Mouse (Mus musculus): ENCODE measurements at regions not wholly inside any gene's neighbourhood (a gene's known extent, or its start where the extent isn't known, plus 50 kb on each side); places are given as distances from the start of the nearest gene placed in this dataset.

- intact Hi-C loops (cut with DNase I): no loop called here
- no peak for DNase-seq
Measured at GRCm38 (mm10) chr8:78877423-78877822, 56.5 kb upstream of the Lsm6 start.

GRCm38 (mm10) chr8:78889708-78890107 lies 68.8 kb upstream of the Lsm6 start:
- no peak for DNase-seq
- intact Hi-C loops (cut with DNase I): no loop called here

GRCm38 (mm10) chr8:78890571-78890970 lies 69.6 kb upstream of the Lsm6 start:
- intact Hi-C loops (cut with DNase I): no loop called here
- no peak for DNase-seq

- intact Hi-C loops (cut with DNase I): loop anchor here (5.0 kb wide), 2 partner anchors 663 to 838 kb away; no protein-coding TSS in a partner anchor
- DNase-seq: peak in 1 of 2 experiments; percentile 35
Measured at GRCm38 (mm10) chr8:78899887-78900286, 78.9 kb upstream of the Lsm6 start.

- intact Hi-C loops (cut with DNase I): loop anchor here (5.0 kb wide), 2 partner anchors 666 to 841 kb away; no protein-coding TSS in a partner anchor
- DNase-seq: no peak
Measured at GRCm38 (mm10) chr8:78903034-78903433, 82.1 kb upstream of the Lsm6 start.

- no peak for DNase-seq
- intact Hi-C loops (cut with DNase I): no loop called here
Measured at GRCm38 (mm10) chr8:78907918-78908317, 87.0 kb upstream of the Lsm6 start.

- DNase-seq: no peak
Measured at GRCm38 (mm10) chr8:78911288-78911873, 90.4 kb upstream of the Lsm6 start.

GRCm38 (mm10) chr8:78912470-78912869 lies 91.5 kb upstream of the Lsm6 start:
- no peak for DNase-seq
- intact Hi-C loops (cut with DNase I): no loop called here

More at GRCm38 (mm10) chr8:78911288-78911873, 90.4 kb upstream of the Lsm6 start:
- intact Hi-C loops (cut with DNase I): no loop called here

GRCm38 (mm10) chr8:78913823-78914222 lies 92.9 kb upstream of the Lsm6 start:
- intact Hi-C loops (cut with DNase I): no loop called here
- DNase-seq: no peak

- intact Hi-C loops (cut with DNase I): no loop called here
- no peak for DNase-seq
Measured at GRCm38 (mm10) chr8:78930610-78931397, 97.4 kb upstream of the Zfp827 start.

GRCm38 (mm10) chr8:78932069-78932468 lies 96.2 kb upstream of the Zfp827 start:
- intact Hi-C loops (cut with DNase I): no loop called here
- no peak for DNase-seq

- DNase-seq: no peak
- intact Hi-C loops (cut with DNase I): no loop called here
Measured at GRCm38 (mm10) chr8:78940049-78940448, 88.2 kb upstream of the Zfp827 start.

- intact Hi-C loops (cut with DNase I): no loop called here
- no peak for DNase-seq
Measured at GRCm38 (mm10) chr8:78941558-78941957, 86.7 kb upstream of the Zfp827 start.

GRCm38 (mm10) chr8:78944367-78944766 lies 83.9 kb upstream of the Zfp827 start:
- intact Hi-C loops (cut with DNase I): no loop called here

GRCm38 (mm10) chr8:78945607-78946006 lies 82.6 kb upstream of the Zfp827 start:
- intact Hi-C loops (cut with DNase I): no loop called here

More at GRCm38 (mm10) chr8:78944367-78944766, 83.9 kb upstream of the Zfp827 start:
- DNase-seq: no peak

GRCm38 (mm10) chr8:78946085-78946484 lies 82.2 kb upstream of the Zfp827 start:
- DNase-seq: no peak
- intact Hi-C loops (cut with DNase I): no loop called here

More at GRCm38 (mm10) chr8:78945607-78946006, 82.6 kb upstream of the Zfp827 start:
- DNase-seq: no peak

GRCm38 (mm10) chr8:78975034-78975433 lies 53.2 kb upstream of the Zfp827 start:
- intact Hi-C loops (cut with DNase I): no loop called here
- no peak for DNase-seq
